Mouse (Mus musculus): ENCODE data around the gene Creb3l2.

DNA sequence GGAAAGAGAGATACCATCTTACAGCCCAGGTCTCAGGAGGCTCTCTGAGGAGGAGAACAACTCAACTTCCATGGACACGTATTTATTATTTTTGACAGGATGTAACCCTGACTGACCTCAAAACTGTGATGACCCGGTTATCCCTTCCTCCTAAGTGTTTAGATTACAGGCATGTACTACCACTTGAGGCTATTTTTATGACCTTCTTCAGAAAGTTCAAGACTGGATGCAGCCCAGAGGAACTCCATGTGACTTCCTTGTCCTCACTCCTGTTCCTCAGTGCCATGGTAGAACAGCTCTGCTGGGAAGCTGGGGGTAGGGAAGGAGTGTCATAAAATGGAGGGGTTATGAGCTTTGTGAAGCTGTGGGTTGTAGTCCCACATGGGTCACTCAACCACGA, 16.1 kb downstream of the Creb3l2 start:
- TF ChIP-seq TAL1 (IDR thresholded peaks at IDR 0.05; ENCODE audit: low read length) (no peak), GATA1 (IDR thresholded peaks at IDR 0.05; ENCODE audit: low read length) (no peak)
